Mouse (Mus musculus) left cerebral cortex, postnatal 10 days (tissue): ENCODE measurements around the gene Pik3c2b. TPM values are rescaled to one million over a fixed set of nuclear protein-coding genes. Genes with fewer than 3 reads are reported as not detected.
"Not testable (repeated sequence)": the region's sequence is repeated elsewhere in the genome, so short reads cannot be mapped to it uniquely, and the experiment has no call there.

Experiments used
- DNase-seq, 2 experiments: peaks; one replicate each; pipeline ENCODE4 v3.0.0; 2021 to 2022; ENCODE audit warnings: low spot score in 2 of 2, mixed read lengths in 1 of 2; ENCODE audit errors: extremely low spot score in 1 of 2
- intact Hi-C: fragments of 180-260 bp; cut with DNase I; formaldehyde crosslinking; loops from one replicate; pipeline ENCODE4 v1.15.1; 2025
- total RNA-seq, 2 experiments: library from RNA; stranded (reverse); gene quantifications; 2 replicates each; pipeline ENCODE4 v1.2.3; 2021

The Pik3c2b gene
- 10 to 100 TPM; 27.3 to 28.6 TPM for total RNA-seq

- intact Hi-C loops: loop anchor here (5.0 kb wide), 1 partner anchor 42 kb away; no protein-coding TSS in a partner anchor
- no peak for DNase-seq
Observed at GRCm38 (mm10) chr1:133045011-133045860, at the start of gene Pik3c2b. Gene Pik3c2b, plus strand, starts transcription at chr1:133045667.

DNA sequence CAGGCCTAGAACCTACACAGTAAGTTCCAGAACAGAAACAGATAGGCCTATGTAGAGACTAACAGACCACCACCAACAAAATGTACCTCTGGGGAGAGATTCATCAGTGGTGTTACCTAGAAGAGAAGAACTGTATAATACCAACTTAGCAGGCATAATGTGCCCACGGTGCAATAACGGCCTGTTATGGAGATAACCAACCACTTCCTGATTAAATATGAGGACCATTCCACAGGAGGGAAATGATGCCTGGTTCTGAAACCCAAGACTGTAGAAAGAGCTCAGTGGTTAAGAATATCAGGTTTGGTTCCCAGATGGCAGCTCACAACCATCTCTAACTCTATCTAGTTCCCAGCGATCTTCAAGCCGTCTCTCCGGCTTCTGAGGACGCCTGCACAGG lies 45.1 kb upstream of the Pik3c2b start:
- DNase-seq: no peak
- intact Hi-C loops: no loop called here

GRCm38 (mm10) chr1:133006571-133006970 lies 38.9 kb upstream of the Pik3c2b start:
- intact Hi-C loops: no loop called here
- DNase-seq: no peak

- intact Hi-C loops: no loop called here
- no peak for DNase-seq
Observed at GRCm38 (mm10) chr1:133011955-133012841, 33.3 kb upstream of the Pik3c2b start.

DNA sequence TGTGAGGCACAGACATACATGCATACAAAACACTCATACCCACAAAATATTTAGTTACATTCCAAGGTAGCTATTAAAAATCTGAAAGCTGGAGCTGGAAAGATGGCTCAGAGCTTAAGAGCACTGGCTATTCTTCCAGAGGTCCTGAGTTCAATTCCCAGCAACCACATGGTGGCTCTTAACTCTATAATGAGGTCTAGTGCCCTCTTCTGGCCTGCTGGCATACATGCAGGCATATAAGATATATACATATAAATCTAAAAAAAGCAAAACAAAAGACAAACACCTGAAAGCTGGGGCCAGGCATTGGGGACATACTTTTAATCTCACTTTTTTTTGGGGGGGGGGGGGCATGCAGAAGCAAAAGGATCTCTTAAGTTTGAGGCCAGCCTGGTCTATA lies 32.1 kb upstream of the Pik3c2b start:
- intact Hi-C loops: no loop called here
- DNase-seq: no peak

DNA sequence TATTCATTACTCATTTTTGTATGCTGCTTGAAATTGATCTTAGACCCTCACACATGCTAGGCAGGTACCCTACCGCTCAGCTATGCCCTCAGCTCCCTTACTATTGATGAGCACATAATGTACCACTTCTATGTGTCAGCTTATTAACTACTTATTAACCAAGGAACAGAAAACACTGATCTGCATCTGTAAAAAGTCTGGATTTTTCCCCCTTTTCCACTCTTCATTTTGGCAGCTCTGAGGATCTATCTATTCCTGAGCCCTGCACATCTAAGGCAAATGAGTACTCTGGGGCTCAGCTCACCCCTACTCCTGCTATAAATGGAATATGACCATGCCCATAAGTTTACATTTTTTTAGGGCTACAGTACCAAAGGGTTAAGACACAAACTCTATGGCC lies 31.3 kb upstream of the Pik3c2b start:
- DNase-seq: no peak
- intact Hi-C loops: no loop called here

GRCm38 (mm10) chr1:133016775-133017428 lies 28.6 kb upstream of the Pik3c2b start:
- intact Hi-C loops: no loop called here
- DNase-seq: no peak

DNA sequence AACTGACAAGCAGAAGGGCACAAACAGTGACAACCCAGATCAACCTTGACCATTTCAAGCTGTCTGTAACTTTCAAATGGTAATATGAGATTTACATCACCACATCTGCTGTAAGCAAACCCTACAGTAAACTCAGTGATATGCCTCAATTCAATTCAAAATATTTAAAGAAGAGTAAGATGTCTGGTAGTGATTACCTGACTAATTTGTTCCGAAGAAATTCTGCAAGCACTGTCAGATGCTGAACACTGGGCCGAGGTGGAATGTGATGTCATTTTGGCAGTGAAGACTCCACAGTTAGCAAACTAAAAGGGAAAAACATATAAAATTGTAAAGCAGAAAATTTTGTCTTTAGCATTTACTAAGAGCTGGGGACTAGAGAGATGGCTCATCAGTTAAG lies 26.9 kb upstream of the Pik3c2b start:
- intact Hi-C loops: no loop called here

GRCm38 (mm10) chr1:133019312-133019711 lies 26.2 kb upstream of the Pik3c2b start:
- DNase-seq: no peak
- intact Hi-C loops: no loop called here

More for the DNA sequence above, 26.9 kb upstream of the Pik3c2b start:
- no peak for DNase-seq

DNA sequence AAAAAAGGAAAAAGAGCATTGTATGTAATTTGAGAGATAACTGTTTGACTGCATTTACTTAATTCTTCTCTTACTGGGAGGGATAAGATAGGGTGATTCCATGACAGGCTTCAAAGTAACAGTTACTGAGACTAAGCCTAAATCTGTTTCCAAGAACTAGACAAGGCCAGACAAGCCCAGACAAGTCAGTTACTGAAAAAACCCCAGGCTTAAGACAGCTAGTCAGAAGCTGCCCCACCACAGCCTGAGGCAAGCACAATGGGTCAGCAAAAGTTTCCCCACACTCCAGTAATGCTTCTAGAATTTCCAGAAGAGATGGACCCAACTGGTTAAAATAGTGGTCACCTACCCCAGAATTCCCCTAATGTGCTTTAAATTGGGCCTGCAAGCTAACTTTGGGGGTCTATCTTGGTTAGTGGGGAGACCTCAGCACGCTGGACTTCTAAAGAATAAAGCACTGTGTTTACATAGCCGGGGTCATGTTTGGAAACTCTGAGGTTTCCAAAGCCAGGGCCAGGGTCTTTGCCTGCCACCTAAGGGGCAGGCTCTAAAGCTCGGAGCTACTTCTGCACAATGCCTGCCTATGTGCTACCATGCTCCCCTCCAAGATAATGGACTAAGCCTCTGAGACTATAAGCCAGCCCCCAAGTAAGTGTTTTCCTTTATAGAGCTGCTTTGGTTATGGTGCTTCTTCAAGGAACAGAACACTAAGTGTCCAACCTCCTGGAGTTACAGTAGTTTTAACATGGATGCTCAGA lies 25.2 kb upstream of the Pik3c2b start:
- no peak for DNase-seq
- intact Hi-C loops: no loop called here

DNA sequence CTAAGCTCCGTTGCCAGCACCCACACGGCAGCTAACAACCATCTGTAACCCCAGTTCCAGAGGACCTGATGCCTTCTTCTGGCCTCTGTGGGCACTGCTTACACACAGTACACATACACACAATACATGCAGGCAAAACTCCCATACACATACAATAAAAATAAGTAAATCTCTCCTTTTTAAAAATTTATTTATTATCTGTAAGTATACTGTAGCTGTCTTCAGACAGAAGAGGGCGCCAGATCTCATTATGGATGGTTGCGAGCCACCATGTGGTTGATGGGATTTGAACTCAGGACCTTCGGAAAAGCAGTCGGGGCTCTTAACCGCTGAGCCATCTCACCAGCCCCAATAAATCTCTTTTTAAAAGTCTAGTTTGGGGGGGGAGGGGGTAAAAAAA lies 24.1 kb upstream of the Pik3c2b start:
- intact Hi-C loops: no loop called here
- DNase-seq: no peak

DNA sequence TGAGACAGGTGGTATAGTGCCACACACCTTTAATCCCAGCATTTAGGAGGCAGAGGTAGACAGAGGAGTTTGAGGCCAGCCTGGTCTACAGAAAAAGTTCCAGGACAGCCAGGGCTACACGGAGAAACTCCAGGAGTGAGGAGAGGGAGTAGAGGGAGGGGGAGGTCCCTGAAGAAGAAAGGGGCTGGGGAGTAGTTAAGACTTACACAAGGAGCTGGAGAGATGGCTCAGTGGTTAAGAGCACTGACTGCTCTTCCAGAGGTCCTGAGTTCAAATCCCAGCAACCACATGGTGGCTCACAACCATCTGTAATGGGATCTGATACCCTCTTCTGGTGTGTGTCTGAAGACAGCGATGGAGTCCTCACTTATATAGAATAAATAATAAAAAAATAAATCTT lies 23.5 kb upstream of the Pik3c2b start:
- intact Hi-C loops, DNase-seq: not testable (repeated sequence)

DNA sequence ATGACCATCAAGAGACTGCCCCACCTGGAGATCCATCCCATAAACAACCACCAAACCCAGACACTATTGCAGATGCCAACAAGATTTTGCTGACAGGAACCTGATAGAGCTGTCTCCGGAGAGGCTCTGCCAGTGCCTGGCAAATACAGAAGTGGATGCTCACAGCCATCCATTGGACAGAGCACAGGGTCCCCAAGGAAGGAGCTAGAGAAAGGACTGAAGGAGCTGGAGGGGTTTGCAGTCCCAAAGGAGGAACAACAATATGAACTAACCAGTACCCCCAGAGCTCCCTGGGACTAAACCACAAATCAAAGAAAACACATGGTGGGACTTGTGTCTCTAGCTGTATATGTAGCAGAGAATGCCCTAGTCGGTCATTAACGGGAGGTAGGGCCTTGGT lies 21.7 kb upstream of the Pik3c2b start:
- intact Hi-C loops, DNase-seq: not testable (repeated sequence)

DNA sequence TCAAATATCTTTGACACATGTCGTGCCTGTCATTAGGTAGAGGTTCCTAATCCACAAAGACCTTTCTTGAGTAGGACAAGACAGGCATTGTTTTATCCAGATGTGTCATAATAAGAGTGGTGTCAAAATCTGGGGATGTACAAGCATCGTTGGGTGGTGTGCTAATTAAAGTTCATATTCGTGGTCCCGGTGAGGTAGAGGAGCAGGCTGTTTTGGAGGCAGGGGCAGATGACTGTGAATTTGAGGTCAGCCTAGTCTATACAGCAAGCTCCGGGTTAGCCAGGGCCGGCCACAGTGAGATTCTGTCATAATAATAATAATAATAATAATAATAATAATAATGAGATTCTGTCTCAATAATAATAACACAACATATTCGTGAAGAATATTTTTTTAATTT lies 21.0 kb upstream of the Pik3c2b start:
- intact Hi-C loops: no loop called here
- DNase-seq: no peak

- intact Hi-C loops: no loop called here
Observed at GRCm38 (mm10) chr1:133025051-133025795, 20.2 kb upstream of the Pik3c2b start.

DNA sequence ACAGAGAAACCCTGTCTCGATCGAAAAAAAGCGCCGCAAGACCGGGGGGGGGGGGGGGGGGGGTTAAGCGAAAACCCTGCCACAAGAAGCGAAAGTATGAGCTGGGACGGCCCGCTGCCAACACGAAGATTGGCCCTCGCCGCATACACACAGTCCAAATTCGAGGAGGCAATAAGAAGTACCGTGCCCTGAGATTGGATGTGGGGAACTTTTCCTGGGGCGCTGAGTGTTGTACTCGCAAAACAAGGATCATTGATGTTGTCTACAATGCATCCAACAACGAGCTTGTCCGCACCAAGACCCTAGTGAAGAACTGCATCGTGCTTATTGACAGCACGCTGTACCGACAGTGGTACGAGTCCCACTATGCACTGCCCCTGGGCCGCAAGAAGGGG lies 19.7 kb upstream of the Pik3c2b start:
- intact Hi-C loops: not testable (repeated sequence)

More at GRCm38 (mm10) chr1:133025051-133025795, 20.2 kb upstream of the Pik3c2b start:
- DNase-seq: peak; percentile 90 to 91

GRCm38 (mm10) chr1:133027126-133027525 lies 18.3 kb upstream of the Pik3c2b start:
- intact Hi-C loops: no loop called here
- DNase-seq: no peak

More for the DNA sequence above, 19.7 kb upstream of the Pik3c2b start:
- not testable (repeated sequence) for DNase-seq

- DNase-seq: no peak
- intact Hi-C loops: no loop called here
Observed at GRCm38 (mm10) chr1:133027980-133028379, 17.5 kb upstream of the Pik3c2b start.
